Mouse (Mus musculus) layer of hippocampus, postnatal 25 days (tissue): Measurements from ENCODE around the gene Olfr544. TPM values are rescaled to one million over a fixed set of nuclear protein-coding genes. Genes with fewer than 3 reads are reported as not detected.
"Not testable (repeated sequence)": the region's sequence is repeated elsewhere in the genome, so short reads cannot be mapped to it uniquely, and the experiment has no call there.

ENCODE experiments used
- DNase-seq, 2 experiments: peaks; one replicate each; pipeline ENCODE4 v3.0.0; 2022; ENCODE audit warnings: mixed read lengths in 2 of 2, low spot score in 1 of 2; ENCODE audit errors: extremely low spot score in 1 of 2
- total RNA-seq, 2 experiments: library from RNA; stranded (reverse); gene quantifications; 2 replicates each; pipeline ENCODE4 v1.2.3; 2021

Olfr544 gene
- not detected for total RNA-seq

- DNase-seq: no peak
Measured at GRCm38 (mm10) chr7:102488161-102488560, at the start of gene Olfr544. TSS of gene Olfr544 (minus strand) at chr7:102488313.

DNA sequence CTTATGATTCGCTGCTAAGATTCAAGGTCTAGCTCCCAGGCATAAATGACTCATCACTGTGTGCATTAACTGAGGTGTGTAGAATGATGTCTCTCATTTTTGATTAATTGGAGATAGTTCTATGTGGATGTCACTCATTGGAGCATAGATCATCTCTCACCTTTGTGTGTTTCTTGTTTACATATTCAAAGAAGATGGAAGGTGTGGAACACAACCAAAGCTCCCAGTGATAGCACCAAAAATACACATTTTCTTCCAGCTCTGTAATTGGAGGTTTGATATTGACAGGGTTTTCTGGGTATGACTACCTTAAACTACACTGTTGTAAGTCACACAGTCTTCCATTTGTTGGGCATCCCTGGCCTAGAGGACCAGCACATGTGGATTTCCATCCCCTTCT, 46.3 kb upstream of the Olfr544 start, which contains the start of gene Olfr547:
Gene Olfr547 (plus strand): TSS at position 301 of the 400 bp plus-strand sequence.
- DNase-seq: no peak

DNA sequence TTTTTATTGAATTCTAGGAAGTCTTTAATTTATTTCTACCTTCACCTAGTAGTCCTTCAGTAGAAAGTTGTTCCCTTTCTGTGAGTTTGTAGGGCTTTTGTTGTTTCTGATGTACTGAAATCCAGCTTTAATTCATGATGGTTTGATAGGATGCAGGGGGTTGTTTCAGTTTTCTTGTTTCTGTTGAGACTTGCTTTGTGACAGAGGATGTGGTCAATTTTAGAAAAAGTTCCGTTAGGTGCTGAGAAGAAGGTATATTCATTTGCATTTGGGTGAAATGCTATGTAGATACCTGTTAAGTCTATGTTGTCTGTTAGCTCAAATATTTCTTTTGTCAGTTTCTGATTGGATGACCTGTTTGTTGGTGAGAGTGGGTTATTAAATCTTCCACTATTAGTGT, 40.9 kb upstream of the Olfr544 start:
- DNase-seq: no peak

- DNase-seq: peak in 1 of 2 experiments; percentile 24
Measured at GRCm38 (mm10) chr7:102517051-102517335, 28.9 kb upstream of the Olfr544 start.

DNA sequence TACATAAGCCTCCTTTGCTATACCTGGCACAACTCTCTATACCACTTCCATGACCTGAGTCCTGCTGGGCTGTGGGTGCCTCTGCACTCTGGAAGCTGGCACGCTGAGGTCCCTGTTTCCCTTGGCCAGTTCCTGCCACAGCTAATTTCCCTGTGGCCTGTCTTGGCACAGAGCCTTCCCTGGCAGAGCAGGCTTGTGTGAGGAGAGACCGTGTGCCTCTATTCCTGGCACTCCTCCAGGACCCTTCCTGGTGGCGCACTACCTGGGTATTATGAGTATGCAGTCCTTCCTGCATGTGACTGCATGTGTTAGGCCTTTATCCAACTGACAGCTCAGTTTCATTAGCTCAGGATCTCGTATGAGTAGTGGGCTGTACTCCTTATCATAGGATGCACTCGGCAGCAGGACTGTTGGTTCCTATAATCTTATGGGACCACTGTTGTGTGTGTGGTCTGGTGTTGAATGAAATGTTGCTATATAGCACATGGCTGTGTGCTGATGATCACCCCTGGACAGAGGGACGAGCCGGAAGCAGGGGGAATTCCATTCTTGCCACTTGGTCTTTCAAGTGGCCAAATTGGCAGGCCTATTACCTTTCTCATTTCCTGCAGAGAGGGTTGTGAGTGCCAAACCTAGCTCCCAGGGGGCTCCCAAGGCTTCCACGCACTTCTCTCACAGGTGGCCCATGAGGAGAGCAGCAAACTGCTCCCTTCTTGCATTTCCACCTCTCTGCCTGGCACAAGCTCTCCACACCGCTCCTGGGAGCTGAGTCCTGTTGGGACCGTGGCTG, 28.3 kb upstream of the Olfr544 start:
- DNase-seq: no peak

DNA sequence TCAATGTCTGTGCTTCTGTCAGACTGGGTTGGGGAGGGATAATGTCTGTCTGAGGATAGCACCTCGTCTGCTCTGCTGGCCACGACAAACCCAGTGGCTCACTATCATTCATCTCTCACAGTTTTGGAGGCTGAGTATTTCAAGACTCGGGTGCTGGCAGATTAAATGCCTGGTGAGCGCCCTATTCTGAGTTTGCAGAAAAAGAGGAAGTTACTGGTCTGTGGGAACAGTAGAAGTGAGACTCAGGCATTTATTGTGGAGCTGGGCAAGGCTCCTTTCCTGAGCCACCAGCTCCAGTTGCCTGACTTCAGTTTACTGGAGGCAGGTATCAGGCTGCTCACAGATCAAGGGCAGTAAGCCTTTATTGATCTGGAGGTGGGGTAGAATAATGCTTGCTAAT, 26.0 kb upstream of the Olfr544 start:
- no peak for DNase-seq

GRCm38 (mm10) chr7:102512814-102513435, 24.8 kb upstream of the Olfr544 start:
- peak; percentile 91 to 98 for DNase-seq

- no peak for DNase-seq
Measured at GRCm38 (mm10) chr7:102511927-102512326, 23.8 kb upstream of the Olfr544 start.

DNA sequence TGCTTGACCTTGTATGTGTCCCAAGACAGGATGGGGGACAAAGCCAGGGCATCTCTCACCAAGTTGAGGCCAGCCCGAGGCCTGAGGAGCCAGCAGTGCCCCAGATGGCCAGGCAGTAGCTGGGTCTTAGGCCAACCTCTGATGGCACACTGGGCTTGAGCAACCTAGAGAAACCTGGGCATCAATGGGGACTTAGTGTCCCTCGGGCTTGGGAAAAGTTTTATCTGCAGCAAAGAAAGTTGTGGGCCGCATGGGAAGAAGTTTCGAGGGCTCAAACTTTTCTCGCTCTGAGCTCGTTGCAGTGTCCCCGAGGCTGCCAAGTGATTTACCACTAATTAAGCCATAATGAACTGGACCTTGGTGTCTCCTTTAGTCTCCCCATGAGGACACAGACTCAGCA, 21.6 kb upstream of the Olfr544 start:
- DNase-seq: no peak

- no peak for DNase-seq
Measured at GRCm38 (mm10) chr7:102508666-102509065, 20.6 kb upstream of the Olfr544 start.

DNA sequence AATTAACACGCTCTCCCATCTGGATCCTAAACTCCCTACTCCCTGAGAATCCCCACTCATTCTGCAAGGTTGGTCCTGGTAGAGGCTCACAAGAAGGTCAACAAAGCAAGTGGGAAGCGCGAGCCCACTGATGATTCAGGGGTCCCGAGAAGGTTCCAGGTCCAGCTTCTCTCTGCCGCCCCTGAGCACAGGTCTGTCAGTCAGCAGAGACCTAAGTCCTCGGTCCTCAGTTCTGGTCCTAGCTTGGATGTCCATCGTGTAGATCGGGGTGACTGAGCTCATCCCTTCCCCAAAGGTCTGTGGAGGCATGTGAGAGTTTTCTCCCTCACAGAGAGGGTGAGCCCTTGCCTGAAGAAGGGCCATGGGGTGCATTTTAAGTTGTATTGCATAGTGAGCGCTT, 20.0 kb upstream of the Olfr544 start:
- no peak for DNase-seq

GRCm38 (mm10) chr7:102506848-102507247, 18.7 kb upstream of the Olfr544 start:
- DNase-seq: peak; percentile 59 to 83

DNA sequence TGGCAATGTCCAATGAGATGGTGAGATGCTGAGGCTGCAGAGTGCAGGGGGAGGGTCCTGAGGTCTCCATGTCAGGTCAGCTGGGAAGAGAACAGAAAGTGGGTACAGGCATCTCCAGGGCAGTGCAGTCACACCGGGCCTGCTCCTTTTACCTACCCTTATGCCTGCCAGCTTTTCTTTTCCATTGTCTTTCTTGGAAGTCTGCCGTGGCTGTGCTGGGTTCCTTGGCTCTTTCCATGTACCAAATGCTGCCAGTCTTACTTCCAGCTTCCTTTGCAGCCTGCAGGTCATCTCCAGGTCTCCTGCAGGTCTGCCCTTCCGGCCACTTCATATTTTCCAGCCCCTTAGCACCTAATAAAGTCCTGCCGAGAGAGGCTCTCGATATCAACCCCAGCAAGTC, 13.9 kb upstream of the Olfr544 start:
- DNase-seq: no peak

GRCm38 (mm10) chr7:102499473-102499872, 11.4 kb upstream of the Olfr544 start, which contains the start of gene Olfr545:
TSS of gene Olfr545 (minus strand) at chr7:102499573.
- DNase-seq: no peak

DNA sequence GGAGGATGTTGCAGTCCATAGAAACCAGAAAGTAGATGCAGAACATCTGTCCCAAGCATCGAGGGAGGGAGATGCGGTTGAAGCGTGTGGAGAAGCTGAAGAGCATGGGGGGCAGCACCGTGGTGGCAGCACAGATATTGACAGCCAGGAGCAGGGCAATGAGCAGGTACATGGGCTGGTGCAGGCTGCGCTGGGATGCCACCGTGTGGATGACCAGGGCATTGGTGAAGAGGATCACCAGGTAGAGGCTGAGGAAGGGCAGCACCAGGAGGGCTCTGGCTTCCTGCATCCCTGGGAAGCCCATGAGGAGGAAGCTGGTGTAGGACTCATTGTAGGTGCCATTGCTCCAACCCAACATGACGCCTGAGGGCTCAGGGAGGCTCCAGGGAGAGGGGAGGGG, 6.3 kb upstream of the Olfr544 start:
- DNase-seq: not testable (repeated sequence)

DNA sequence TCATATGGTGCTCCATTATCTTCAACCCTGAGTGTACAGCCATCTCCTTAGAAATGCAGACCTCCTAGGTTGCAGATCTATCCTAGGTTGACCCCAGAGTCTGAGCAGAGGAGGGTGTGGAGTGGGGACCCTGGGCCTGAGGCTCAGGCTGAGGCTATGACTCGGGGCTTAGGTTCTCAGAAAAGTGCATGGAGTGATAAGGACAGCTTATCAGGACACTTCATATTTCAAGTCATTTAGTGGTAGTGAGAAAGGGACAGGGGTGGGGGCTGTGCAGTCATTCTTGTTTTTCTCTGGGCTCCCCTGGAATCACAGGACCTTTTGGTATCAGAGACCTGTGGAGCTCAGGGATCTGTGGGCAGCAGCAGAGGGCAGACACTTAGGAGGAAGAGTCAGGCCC, 2.0 kb downstream of the Olfr544 start:
- DNase-seq: no peak

DNA sequence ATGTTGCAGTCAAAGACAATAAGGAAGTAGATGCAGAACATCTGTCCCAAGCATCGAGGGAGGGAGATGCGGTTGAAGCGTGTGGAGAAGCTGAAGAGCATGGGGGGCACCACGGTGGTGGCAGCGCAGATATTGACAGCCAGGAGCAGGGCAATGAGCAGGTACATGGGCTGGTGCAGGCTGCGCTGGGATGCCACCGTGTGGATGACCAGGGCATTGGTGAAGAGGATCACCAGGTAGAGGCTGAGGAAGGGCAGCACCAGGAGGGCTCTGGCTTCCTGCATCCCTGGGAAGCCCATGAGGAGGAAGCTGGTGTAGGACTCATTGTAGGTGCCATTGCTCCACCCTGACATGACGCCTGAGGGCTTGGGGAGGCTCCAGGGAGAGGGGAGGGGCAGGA, 3.3 kb downstream of the Olfr544 start:
- DNase-seq: not testable (repeated sequence)

DNA sequence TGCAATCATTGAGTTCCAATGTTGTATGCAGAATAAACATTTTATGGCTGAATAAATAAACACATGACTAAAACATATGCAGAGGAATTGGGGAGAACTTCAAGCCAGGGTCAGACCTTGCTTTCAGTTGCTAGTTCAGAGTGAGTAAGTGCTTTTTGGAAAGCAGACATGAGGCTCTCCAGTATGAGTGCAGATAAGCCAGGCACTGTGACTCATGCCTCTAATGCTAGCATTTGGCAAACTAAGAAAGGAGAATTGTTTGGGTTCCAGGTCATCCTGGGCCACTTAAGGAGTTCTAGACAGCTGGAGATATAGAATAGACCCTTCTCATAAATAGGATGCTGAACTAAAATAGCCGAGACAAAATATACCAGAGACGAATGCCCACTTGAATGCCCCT, 4.4 kb downstream of the Olfr544 start:
- no peak for DNase-seq

GRCm38 (mm10) chr7:102481579-102481978, 6.5 kb downstream of the Olfr544 start, which contains the start of gene Olfr543:
TSS of gene Olfr543 (minus strand) at chr7:102481679.
- no peak for DNase-seq

GRCm38 (mm10) chr7:102480821-102481220, 7.3 kb downstream of the Olfr544 start:
- no peak for DNase-seq

- no peak for DNase-seq
Measured at GRCm38 (mm10) chr7:102479368-102480078, 8.6 kb downstream of the Olfr544 start.
